24 mouse cellular contexts compared by ENCODE assay signal in genomic region chr3:14848587-14849254, GRCm38 (mm10). TPM values are rescaled to one million over a fixed set of nuclear protein-coding genes. Genes with fewer than 3 reads are reported as not detected.
DNase-seq lines count a peak whose midpoint lies in the region; ATAC-seq and TF ChIP-seq lines count a peak whose summit lies in the region.
"Had no signal": no experiment of that assay in that cellular context is flagged by ENCODE, and none has a peak within 500 bp of the region (broad histone marks: within the 10 kb centered on the region; RNA-seq: fewer than 3 reads in every experiment).

No protein-coding gene starts in this region.

- H3K27me3 ChIP-seq in liver, adult 2 months (ENCODE audit: control insufficient read depth, insufficient read depth, low read length): no peaks in the 10 kb centered on the region
- H3K27me3 ChIP-seq in midbrain, embryonic 11.5 days (ENCODE audit: control insufficient read depth, insufficient read depth, low read length): no peaks in the 10 kb centered on the region
- H3K27me3 ChIP-seq in midbrain, embryonic 13.5 days: no peaks in the 10 kb centered on the region
- H3K27me3 ChIP-seq: CH12.LX; embryonic facial prominence, embryonic 12.5 days; forebrain, embryonic 13.5 days; forebrain, embryonic 15.5 days had no signal

- peaks cover 2% of the 10 kb centered on the region for H3K36me3 ChIP-seq in liver, adult 2 months (ENCODE audit: control insufficient read depth, insufficient read depth, low read length)
- H3K36me3 ChIP-seq in midbrain, embryonic 11.5 days (ENCODE audit: control insufficient read depth, insufficient read depth, low read length): no peaks in the 10 kb centered on the region
- no peaks in the 10 kb centered on the region for H3K36me3 ChIP-seq in midbrain, embryonic 13.5 days
- H3K36me3 ChIP-seq: embryonic facial prominence, embryonic 10.5 days; embryonic facial prominence, embryonic 12.5 days; forebrain, embryonic 15.5 days; G1E had no signal

- no peak overlapping the region for H3K4me2 ChIP-seq in midbrain, embryonic 11.5 days
- no peak overlapping the region for H3K4me2 ChIP-seq in midbrain, embryonic 13.5 days (replicated peaks)
- H3K4me2 ChIP-seq: embryonic facial prominence, embryonic 12.5 days; forebrain, embryonic 13.5 days; forebrain, embryonic 15.5 days had no signal

- TF ChIP-seq CTCF in liver, adult 2 months (IDR thresholded peaks at IDR 0.05; ENCODE audit: low read depth, low read length): no peak

- DNase-seq in liver, adult 2 months (ENCODE audit: extremely low read depth, low read depth, low spot score): peak; percentile 71
- no peak for DNase-seq in liver
- peak; percentile 45 for DNase-seq in midbrain, embryonic 11.5 days (ENCODE audit: low spot score, missing footprints)
- no peak for DNase-seq in gastrocnemius, postnatal 36 days
- DNase-seq: adrenal gland, adult 8-10 months; adrenal gland, postnatal 14 days; adrenal gland, postnatal 36 days; cerebellum, adult 11-12 months; cerebellum, adult 2 months; cerebellum, adult 9-10 months; cerebellum, postnatal 10 days; cerebellum, postnatal 25 days; forebrain, postnatal 0 days had no signal

- H3K9me3 ChIP-seq in midbrain, embryonic 11.5 days (ENCODE audit: control insufficient read depth, low read length): no peaks in the 10 kb centered on the region
- H3K9me3 ChIP-seq in midbrain, embryonic 13.5 days: no peaks in the 10 kb centered on the region
- H3K9me3 ChIP-seq: embryonic facial prominence, embryonic 10.5 days; embryonic facial prominence, embryonic 12.5 days; forebrain, embryonic 13.5 days; forebrain, embryonic 15.5 days; G1E had no signal

- H3K9ac ChIP-seq in liver, adult 2 months (ENCODE audit: low read depth, low read length): no peak overlapping the region
- H3K9ac ChIP-seq in midbrain, embryonic 11.5 days (ENCODE audit: low read length): no peak overlapping the region
- H3K9ac ChIP-seq in midbrain, embryonic 13.5 days (replicated peaks): no peak overlapping the region
- H3K9ac ChIP-seq: embryonic facial prominence, embryonic 12.5 days; forebrain, embryonic 13.5 days; forebrain, embryonic 15.5 days; forebrain, postnatal 0 days had no signal

- whole genome bisulfite sequencing in liver, adult 2 months: 88% methylated on average over 2 of the region's 2 CpGs
- 92% methylated on average over 2 of the region's 2 CpGs for WGBS in midbrain, embryonic 11.5 days
- WGBS in midbrain, embryonic 13.5 days: 96% methylated on average over 2 of the region's 2 CpGs

- no peak overlapping the region for H3K27ac ChIP-seq in liver, adult 2 months (replicated peaks; ENCODE audit: insufficient read depth, low read depth, low read length)
- H3K27ac ChIP-seq in midbrain, embryonic 11.5 days (ENCODE audit: low read depth, low read length): no peak overlapping the region
- no peak overlapping the region for H3K27ac ChIP-seq in midbrain, embryonic 13.5 days
- H3K27ac ChIP-seq: embryonic facial prominence, embryonic 10.5 days; embryonic facial prominence, embryonic 12.5 days; forebrain, embryonic 13.5 days; forebrain, embryonic 15.5 days had no signal

- no peaks in the 10 kb centered on the region for H3K79me2 ChIP-seq in liver, adult 2 months (ENCODE audit: control insufficient read depth, insufficient read depth, low read length)

- no peak for ATAC-seq in midbrain, embryonic 11.5 days (ENCODE audit: low FRiP score)
- ATAC-seq in midbrain, embryonic 13.5 days: no peak
- ATAC-seq: activated CD4-positive, CD25-positive, alpha-beta regulatory T cell, adult 4 months; CD4-positive, CD25-positive, alpha-beta regulatory T cell, adult 4 months; forebrain, embryonic 13.5 days; forebrain, embryonic 15.5 days; forebrain, postnatal 0 days; Patski had no signal

- H3K4me3 ChIP-seq in liver, adult 2 months (ENCODE audit: insufficient read depth, low read depth, low read length): no peak overlapping the region
- H3K4me3 ChIP-seq in midbrain, embryonic 11.5 days (ENCODE audit: low read depth, low read length): no peak overlapping the region
- no peak overlapping the region for H3K4me3 ChIP-seq in midbrain, embryonic 13.5 days (replicated peaks)
- H3K4me3 ChIP-seq: embryonic facial prominence, embryonic 10.5 days; embryonic facial prominence, embryonic 12.5 days; forebrain, embryonic 13.5 days; forebrain, embryonic 15.5 days had no signal

- no peak for TF ChIP-seq POLR2A in liver, adult 2 months (IDR thresholded peaks at IDR 0.05; ENCODE audit: extremely low read depth, insufficient read depth, low read length)

- intact Hi-C loops in gastrocnemius, postnatal 36 days (cut with DNase I): no loop called here

- H3K4me1 ChIP-seq in liver, adult 2 months (ENCODE audit: control insufficient read depth, insufficient read depth, low read length): 0 out of 2 replicates have a peak, but pooled peaks cover 2% of the 10 kb centered on the region
- H3K4me1 ChIP-seq in midbrain, embryonic 11.5 days (ENCODE audit: control insufficient read depth, insufficient read depth, low read length): no peaks in the 10 kb centered on the region
- H3K4me1 ChIP-seq in midbrain, embryonic 13.5 days (replicated peaks): no peaks in the 10 kb centered on the region
- H3K4me1 ChIP-seq: embryonic facial prominence, embryonic 10.5 days; embryonic facial prominence, embryonic 12.5 days; forebrain, embryonic 13.5 days; forebrain, embryonic 15.5 days had no signal

RNA-seq across cellular contexts. Expression of gene Car3, which starts 14.6 kb away (rescaled TPM):
- total RNA-seq in liver, adult 2 months (2014; rRNA removed): 1,504 and 1,617 TPM in 2 replicates
- polyA plus RNA-seq in liver, adult 2 months (2012; rRNA removed): 1,802 and 2,250 TPM in 2 replicates
- polyA plus RNA-seq in midbrain, embryonic 11.5 days (2014; fragmentation: Nextera tagmentation; extraction: Ambion mirVana): 3.5 and 3.9 TPM in 2 replicates
- 1.5 TPM in 2 replicates for polyA plus RNA-seq in midbrain, embryonic 13.5 days (2015; fragmentation: Nextera tagmentation; extraction: Ambion mirVana)
- 1,000 to 10,000 TPM in 1 of 2 experiments, 100 to 1,000 TPM in 1; 478 to 2,131 TPM for total RNA-seq in gastrocnemius, postnatal 36 days (2021)
- polyA plus RNA-seq: CD4-positive, CD25-positive, alpha-beta regulatory T cell, adult 4 months had no signal

RNA-seq across cellular contexts. Expression of gene Car2, which starts 37.4 kb away (rescaled TPM):
- 10.7 and 13.5 TPM in 2 replicates for total RNA-seq in liver, adult 2 months (2014; rRNA removed)
- polyA plus RNA-seq in liver, adult 2 months (2012; rRNA removed): 32.8 and 37.5 TPM in 2 replicates
- 108 and 118 TPM in 2 replicates for polyA plus RNA-seq in midbrain, embryonic 11.5 days (2014; fragmentation: Nextera tagmentation; extraction: Ambion mirVana)
- polyA plus RNA-seq in midbrain, embryonic 13.5 days (2015; fragmentation: Nextera tagmentation; extraction: Ambion mirVana): 20.3 and 22.0 TPM in 2 replicates
- total RNA-seq in gastrocnemius, postnatal 36 days (2021): 10 to 100 TPM; 12.1 to 15.4 TPM

RNA-seq across cellular contexts. Expression of gene Car1, which starts 40.6 kb away (rescaled TPM):
- total RNA-seq in liver, adult 2 months (2014; rRNA removed): 8.3 and 11.2 TPM in 2 replicates
- polyA plus RNA-seq in liver, adult 2 months (2012; rRNA removed): 8.1 and 9.3 TPM in 2 replicates
- polyA plus RNA-seq in midbrain, embryonic 11.5 days (2014; fragmentation: Nextera tagmentation; extraction: Ambion mirVana): 0.14 TPM in 1 of 2 replicates, not detected in the other
- 0.17 TPM in 1 of 2 replicates, not detected in the other for polyA plus RNA-seq in midbrain, embryonic 13.5 days (2015; fragmentation: Nextera tagmentation; extraction: Ambion mirVana)
- total RNA-seq in gastrocnemius, postnatal 36 days (2021): under 1 TPM in 1 of 2 experiments, not detected in 1; 0.59 TPM
- total RNA-seq: adrenal gland, adult 18-20 months had no signal
- polyA plus RNA-seq: CD4-positive, CD25-positive, alpha-beta regulatory T cell, adult 4 months; cerebellum, adult 2 months; forebrain, embryonic 13.5 days; forebrain, embryonic 15.5 days; Patski had no signal

Comparison
In these comparisons a context has a peak if more than half of its experiments do, and no peak if none do; other contexts are left out.
1. DNase-seq: peak in liver, adult 2 months (single experiment) and midbrain, embryonic 11.5 days (single experiment); none in liver (single experiment) and gastrocnemius, postnatal 36 days (0 of 2).
2. RNA of gene Car3, which starts 14.6 kb away (polyA plus RNA-seq): 1,802 to 2,250 TPM in liver, adult 2 months; 3.5 to 3.9 TPM in midbrain, embryonic 11.5 days and 1.5 TPM in midbrain, embryonic 13.5 days; every median in the first group is over 100 times any median in the second.